Mouse (Mus musculus) mesoderm, embryonic 11.5 days (tissue): ENCODE data around the gene Gstt1.
A peak's percentile ranks its signal among the peaks of the same experiment; 100 is the strongest.

Experiments used
- DNase-seq: peaks from one replicate; pipeline ENCODE4 v3.0.0-alpha.2; 2012; ENCODE audit warnings: low read depth, low spot score

The Gstt1 gene

GRCm38 (mm10) chr10:75764519-75765473 is 33.6 kb downstream of the Gstt1 start:
- DNase-seq, result peak; percentile 89

- DNase-seq, result peak; percentile 98
Observed at GRCm38 (mm10) chr10:75763682-75764518, 34.5 kb downstream of the Gstt1 start, which contains the start of gene Cabin1. Gene Cabin1 (minus strand): TSS chr10:75764341.

- no peak for DNase-seq
Observed at GRCm38 (mm10) chr10:75762413-75762812, 36.0 kb downstream of the Gstt1 start.

- DNase-seq, result no peak
Observed at GRCm38 (mm10) chr10:75760311-75760710, 38.1 kb downstream of the Gstt1 start.

- DNase-seq, result no peak
Observed at GRCm38 (mm10) chr10:75756719-75757118, 41.7 kb downstream of the Gstt1 start.

GRCm38 (mm10) chr10:75744017-75744416 is 54.4 kb downstream of the Gstt1 start:
- peak; percentile 88 for DNase-seq

GRCm38 (mm10) chr10:75743369-75743768 is 55.0 kb downstream of the Gstt1 start:
- no peak for DNase-seq

GRCm38 (mm10) chr10:75740866-75741265 is 57.5 kb downstream of the Gstt1 start:
- no peak for DNase-seq
